Mouse (Mus musculus) thymus, adult 2 months (tissue): Measurements from ENCODE around the gene Atf1.

ENCODE experiments used
- CTCF ChIP-seq: fragments of 200-500 bp; IDR thresholded peaks from 2 replicates; pipeline ENCODE4 v1.5.1; 2012; ENCODE audit warnings: mild to moderate bottlenecking, control low read depth, low read length, moderate library complexity, borderline replicate concordance; ENCODE audit not compliant: control insufficient read depth, poor library complexity, insufficient read depth; ENCODE audit errors: extremely low read depth
- POLR2A ChIP-seq: fragments of 200-500 bp; IDR thresholded peaks from 2 replicates; pipeline ENCODE4 v1.6.1; 2012; ENCODE audit warnings: mild to moderate bottlenecking, low read length, control low read depth, moderate library complexity; ENCODE audit not compliant: control insufficient read depth, poor library complexity, insufficient read depth; ENCODE audit errors: extremely low read depth

- no peak for TF ChIP-seq CTCF
- no peak for TF ChIP-seq POLR2A
Measured at GRCm38 (mm10) chr15:100263246-100263905, 35.8 kb downstream of the Atf1 start.
